Mouse (Mus musculus) erythroblast, embryonic 14.5 days (primary cell): ENCODE data around the gene Zbtb6.

ENCODE experiments used
- GATA1 ChIP-seq: IDR thresholded peaks from 2 replicates; pipeline ENCODE4 v1.6.1; 2012; ENCODE audit warnings: low read length, inconsistent platforms, mixed read lengths
- TAL1 ChIP-seq: IDR thresholded peaks from 3 replicates; pipeline ENCODE4 v1.6.1; 2012; ENCODE audit warnings: low read length, inconsistent platforms, mixed read lengths

- TF ChIP-seq GATA1 (no peak), TAL1 (no peak)
These were observed 43.4 kb upstream of the Zbtb6 start for GRCm38 (mm10) chr2:37486408-37486807.
